Mouse (Mus musculus): Measurements from ENCODE around the gene Ddx39b. TPM values are rescaled to one million over a fixed set of nuclear protein-coding genes. Genes with fewer than 3 reads are reported as not detected.
A peak's percentile ranks its signal among the peaks of the same experiment; 100 is the strongest.

Gene Ddx39b
- total RNA-seq, 2 experiments from 2014 or later, result 230 to 239 TPM

- DNase-seq (ENCODE audit: low spot score in 2 of 2), result no peak
- TF ChIP-seq CTCF (conservative IDR thresholded peaks at IDR 0.05), result no peak
- Histone ChIP-seq H3K27ac (no peak overlapping the region), H3K4me3 (no peak overlapping the region)
Observed at GRCm38 (mm10) chr17:35252619-35253292, 11.2 kb downstream of the Ddx39b start.

- H3K4me3 ChIP-seq, result no peak overlapping the region
- no peak for DNase-seq (ENCODE audit: low spot score in 2 of 2)
- no peak for TF ChIP-seq CTCF (conservative IDR thresholded peaks at IDR 0.05)
- H3K27ac ChIP-seq, result no peak overlapping the region
Observed at GRCm38 (mm10) chr17:35253293-35254093, 11.9 kb downstream of the Ddx39b start.

GRCm38 (mm10) chr17:35254241-35255098 is 12.9 kb downstream of the Ddx39b start:
- H3K27ac ChIP-seq, result no peak overlapping the region
- H3K4me3 ChIP-seq, result no peak overlapping the region
- peak in 1 of 2 experiments; percentile 48 for DNase-seq (ENCODE audit: low spot score in 2 of 2)
- peak; percentile 94 for TF ChIP-seq CTCF (conservative IDR thresholded peaks at IDR 0.05)

GRCm38 (mm10) chr17:35255301-35255700 is 13.8 kb downstream of the Ddx39b start:
- no peak for DNase-seq (ENCODE audit: low spot score in 2 of 2)
- TF ChIP-seq CTCF (conservative IDR thresholded peaks at IDR 0.05), result no peak
- Histone ChIP-seq H3K4me3 (no peak overlapping the region), H3K27ac (no peak overlapping the region)

GRCm38 (mm10) chr17:35255704-35256103 is 14.2 kb downstream of the Ddx39b start:
- H3K27ac ChIP-seq, result no peak overlapping the region
- TF ChIP-seq CTCF (conservative IDR thresholded peaks at IDR 0.05), result no peak

GRCm38 (mm10) chr17:35257378-35257777 is 15.8 kb downstream of the Ddx39b start:
- Histone ChIP-seq H3K27ac (no peak overlapping the region), H3K4me3 (no peak overlapping the region)
- DNase-seq (ENCODE audit: low spot score in 2 of 2), result no peak
- no peak for TF ChIP-seq CTCF (conservative IDR thresholded peaks at IDR 0.05)

More at GRCm38 (mm10) chr17:35255704-35256103, 14.2 kb downstream of the Ddx39b start:
- no peak overlapping the region for H3K4me3 ChIP-seq
- DNase-seq (ENCODE audit: low spot score in 2 of 2), result no peak

- peak; percentile 88 for TF ChIP-seq CTCF (conservative IDR thresholded peaks at IDR 0.05)
- Histone ChIP-seq H3K27ac (peak overlapping the region; percentile 61; the same call in 1 of the 2 replicates), H3K4me3 (peak overlapping the region; percentile 48)
- peak; percentile 91 to 94 for DNase-seq (ENCODE audit: low spot score in 2 of 2)
Observed at GRCm38 (mm10) chr17:35257824-35258491, 16.4 kb downstream of the Ddx39b start.

GRCm38 (mm10) chr17:35258492-35259478 is 17.2 kb downstream of the Ddx39b start:
- Histone ChIP-seq H3K27ac (no peak overlapping the region), H3K4me3 (no peak overlapping the region)
- no peak for DNase-seq (ENCODE audit: low spot score in 2 of 2)
- TF ChIP-seq CTCF (conservative IDR thresholded peaks at IDR 0.05), result 0 out of 2 replicates have a peak, but pooled peaks have one; percentile 3

GRCm38 (mm10) chr17:35259621-35260020 is 18.1 kb downstream of the Ddx39b start:
- no peak for DNase-seq (ENCODE audit: low spot score in 2 of 2)
- Histone ChIP-seq H3K4me3 (no peak overlapping the region), H3K27ac (no peak overlapping the region)
- no peak for TF ChIP-seq CTCF (conservative IDR thresholded peaks at IDR 0.05)

- no peak for DNase-seq (ENCODE audit: low spot score in 2 of 2)
- no peak overlapping the region for H3K4me3 ChIP-seq
- TF ChIP-seq CTCF (conservative IDR thresholded peaks at IDR 0.05), result no peak
- no peak overlapping the region for H3K27ac ChIP-seq
Observed at GRCm38 (mm10) chr17:35261651-35262050, 20.1 kb downstream of the Ddx39b start.

Data from layer of hippocampus, adult 2 months (tissue).